Mouse (Mus musculus) C2C12 (cell line): ENCODE results near the gene 9530077C05Rik. TPM values are rescaled to one million over a fixed set of nuclear protein-coding genes. Genes with fewer than 3 reads are reported as not detected.

ENCODE experiments used
- H3K27me3 ChIP-seq: one replicate; pipeline ENCODE4 v1.6.1; 2011; ENCODE audit not compliant: control insufficient read depth, insufficient read depth, insufficient read length
- H3K36me3 ChIP-seq: one replicate; pipeline ENCODE4 v1.6.1; 2011; ENCODE audit not compliant: control insufficient read depth, insufficient read depth
- H3K4me3 ChIP-seq: one replicate; pipeline ENCODE4 v1.5.1; 2011; ENCODE audit warnings: mild to moderate bottlenecking, control low read depth; ENCODE audit not compliant: poor library complexity, insufficient read depth, severe bottlenecking
- H3K79me2 ChIP-seq: one replicate; pipeline ENCODE4 v1.6.1; 2011; ENCODE audit not compliant: control insufficient read depth, insufficient read depth
- H3K79me3 ChIP-seq: one replicate; pipeline ENCODE4 v1.6.1; 2011; ENCODE audit warnings: low read depth, control low read depth
- H3ac ChIP-seq: one replicate; pipeline ENCODE3; 2011; ENCODE audit warnings: low read depth; ENCODE audit not compliant: control insufficient read depth, insufficient read length
- CEBPB ChIP-seq: IDR thresholded peaks from one replicate; pipeline ENCODE4 v1.6.1; 2011; ENCODE audit warnings: low read depth, mild to moderate bottlenecking, control low read depth, moderate library complexity
- CTCF ChIP-seq: IDR thresholded peaks from one replicate; pipeline ENCODE4 v1.5.1; 2011; ENCODE audit not compliant: control insufficient read depth, insufficient read depth, insufficient read length
- FOSL1 ChIP-seq: IDR thresholded peaks from one replicate; pipeline ENCODE4 v1.8.0; 2011; ENCODE audit warnings: mild to moderate bottlenecking, low read length; ENCODE audit not compliant: poor library complexity, insufficient read depth, severe bottlenecking
- MAX ChIP-seq: IDR thresholded peaks from one replicate; pipeline ENCODE4 v1.6.1; 2011; ENCODE audit warnings: mild to moderate bottlenecking, control low read depth
- MYOD1 ChIP-seq: IDR thresholded peaks from one replicate; pipeline ENCODE4 v1.6.1; 2011; ENCODE audit warnings: low read depth; ENCODE audit not compliant: control insufficient read depth, insufficient read length
- MYOG ChIP-seq: IDR thresholded peaks from one replicate; pipeline ENCODE4 v1.6.1; 2011; ENCODE audit not compliant: control insufficient read depth, insufficient read length; ENCODE audit errors: extremely low read depth
- USF1 ChIP-seq: IDR thresholded peaks from one replicate; pipeline ENCODE4 v1.6.1; 2011; ENCODE audit warnings: low read depth, mild to moderate bottlenecking, control low read depth, moderate library complexity
- polyA plus RNA-seq: library from polyadenylated mRNA; unstranded; fragments of >200 nt; fragmentation: generic; extraction: Trizol; gene quantifications from one replicate; pipeline ENCODE4 v1.2.1, GENCODE M21; 2012; ENCODE audit warnings: missing spikeins

9530077C05Rik gene
- polyA plus RNA-seq, 1 experiment, result 1.0 TPM

DNA sequence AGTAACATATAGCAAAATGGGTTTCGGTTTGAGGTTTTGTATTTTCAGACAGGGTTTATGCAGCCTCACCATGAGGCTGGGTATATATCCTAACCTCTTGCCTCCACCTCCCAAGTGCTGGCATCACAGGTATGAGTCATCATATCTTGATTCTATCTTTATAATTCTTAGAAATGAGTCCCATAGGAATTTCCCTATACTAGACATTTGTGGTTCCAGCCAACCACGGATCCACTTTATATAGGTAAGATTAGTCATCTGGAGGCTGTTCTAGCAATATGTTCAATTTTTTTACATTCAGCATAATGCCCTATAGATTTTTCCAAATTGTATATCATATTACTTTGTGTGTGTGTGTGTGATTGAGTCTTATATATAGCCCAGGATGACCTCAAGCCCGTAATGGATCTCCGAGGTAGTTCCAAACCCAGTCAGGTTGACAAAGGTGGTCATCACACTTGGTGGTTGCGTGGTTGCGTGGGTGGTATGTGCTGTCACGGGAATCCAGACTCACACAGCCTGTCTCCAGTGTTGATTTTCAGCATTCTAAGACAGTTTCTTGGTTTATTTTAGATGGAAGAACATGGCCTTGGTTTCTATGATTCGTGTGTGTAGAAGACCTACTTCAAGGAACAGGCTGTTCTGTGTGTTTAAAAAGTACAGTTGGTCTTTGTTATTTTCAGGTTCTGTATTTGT is 72.7 kb downstream of the 9530077C05Rik start:
- H3ac ChIP-seq, result no peak overlapping the region
- H3K36me3 ChIP-seq, result no peaks in the 10 kb centered on the region
- no peak overlapping the region for H3K4me3 ChIP-seq
- no peaks in the 10 kb centered on the region for H3K79me3 ChIP-seq
- H3K27me3 ChIP-seq, result no peaks in the 10 kb centered on the region
- no peaks in the 10 kb centered on the region for H3K79me2 ChIP-seq
- TF ChIP-seq FOSL1 (no peak), CEBPB (no peak), CTCF (no peak), MYOD1 (no peak), MAX (no peak), USF1 (no peak)

DNA sequence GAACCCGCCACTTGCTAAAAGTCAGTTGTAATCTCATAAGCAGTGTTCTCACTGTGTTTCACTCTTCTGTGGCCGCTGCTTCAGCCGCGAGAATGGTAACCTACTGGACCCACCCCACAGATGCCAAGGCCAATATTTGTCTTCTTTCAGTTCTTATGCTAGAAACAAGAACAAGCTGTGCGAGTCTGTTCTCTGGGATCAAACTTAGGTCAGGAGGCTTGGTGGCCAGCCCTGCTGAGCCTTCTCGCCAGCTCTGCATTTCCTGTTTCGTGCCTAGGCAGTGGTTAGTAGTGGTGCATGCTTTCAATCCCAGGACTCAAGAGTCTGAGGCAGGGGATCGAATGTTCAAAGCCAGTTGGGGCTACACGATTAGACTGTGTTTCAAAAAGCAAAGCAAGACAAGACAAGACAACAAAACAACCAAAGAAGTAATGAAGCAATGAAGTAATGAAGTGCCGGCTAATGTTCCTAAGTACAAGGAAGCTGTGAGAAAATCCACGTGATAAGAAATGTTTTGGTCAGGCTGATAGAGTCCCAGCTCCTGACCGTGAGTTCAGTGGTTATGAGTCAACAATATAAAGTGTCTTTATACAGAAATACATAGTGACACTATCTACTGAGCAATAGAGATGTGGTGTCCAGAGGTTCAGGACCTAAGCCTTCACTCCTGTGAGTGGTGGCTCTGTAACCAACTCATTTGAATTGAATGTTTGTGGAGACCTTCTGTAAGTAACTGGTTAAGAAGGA is 73.4 kb downstream of the 9530077C05Rik start:
- Histone ChIP-seq H3K79me3 (no peaks in the 10 kb centered on the region), H3K27me3 (no peaks in the 10 kb centered on the region), H3ac (no peak overlapping the region), H3K79me2 (no peaks in the 10 kb centered on the region), H3K36me3 (no peaks in the 10 kb centered on the region), H3K4me3 (no peak overlapping the region)
- TF ChIP-seq USF1 (no peak), CEBPB (no peak), MYOD1 (no peak), MAX (no peak), FOSL1 (no peak), MYOG (no peak), CTCF (no peak)

DNA sequence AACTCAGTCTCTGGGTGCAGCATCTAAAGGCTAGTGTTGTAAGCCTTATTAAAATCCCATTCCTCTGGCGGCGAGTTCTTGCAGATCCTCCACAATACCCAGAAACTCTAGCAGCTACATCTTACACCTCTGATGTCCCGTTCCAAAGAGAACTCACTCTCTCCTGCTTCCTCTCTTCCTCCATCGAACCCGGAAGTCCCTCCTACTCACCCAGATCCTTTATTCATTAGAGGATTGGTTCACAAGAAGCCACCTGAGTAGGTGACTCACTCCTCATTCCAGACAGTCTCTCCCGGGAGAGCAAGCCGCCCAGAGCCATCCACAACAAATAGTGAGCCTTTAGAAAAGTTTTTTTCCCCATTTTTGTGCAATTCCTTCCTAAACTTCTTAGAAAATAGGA is 74.9 kb downstream of the 9530077C05Rik start:
- H3K4me3 ChIP-seq, result no peak overlapping the region
- no peaks in the 10 kb centered on the region for H3K27me3 ChIP-seq
- TF ChIP-seq CEBPB, result no peak
- no peak for TF ChIP-seq CTCF
- TF ChIP-seq FOSL1, result no peak
- no peak for TF ChIP-seq MYOG
- no peak for TF ChIP-seq MAX
- no peak for TF ChIP-seq USF1
- TF ChIP-seq MYOD1, result no peak
- no peaks in the 10 kb centered on the region for H3K36me3 ChIP-seq
- H3ac ChIP-seq, result no peak overlapping the region
- H3K79me2 ChIP-seq, result no peaks in the 10 kb centered on the region
- H3K79me3 ChIP-seq, result no peaks in the 10 kb centered on the region

DNA sequence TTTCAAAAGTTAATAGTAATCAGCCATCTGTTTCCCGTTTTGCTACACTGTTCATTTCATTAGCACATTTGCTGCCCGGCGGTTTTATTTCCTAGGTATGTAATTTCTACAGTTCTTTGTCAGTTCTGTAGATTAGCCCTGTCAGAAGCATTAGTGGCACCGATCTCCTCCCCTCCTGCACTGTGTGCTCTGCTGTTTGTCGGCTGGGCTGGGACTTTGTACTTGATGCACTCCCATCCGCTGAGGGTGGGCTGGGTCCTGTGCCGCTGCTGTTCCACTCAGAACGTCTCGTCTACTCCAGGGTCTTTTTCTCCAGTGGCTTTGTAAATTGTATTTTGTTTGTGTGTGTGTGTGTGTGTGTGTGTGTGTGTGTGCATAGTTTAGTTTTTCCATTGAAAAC is 77.7 kb downstream of the 9530077C05Rik start:
- no peaks in the 10 kb centered on the region for H3K27me3 ChIP-seq
- no peaks in the 10 kb centered on the region for H3K36me3 ChIP-seq
- H3K79me3 ChIP-seq, result no peaks in the 10 kb centered on the region
- H3K79me2 ChIP-seq, result no peaks in the 10 kb centered on the region
- TF ChIP-seq CTCF (no peak), FOSL1 (no peak), MYOG (no peak), USF1 (no peak), MYOD1 (no peak), CEBPB (no peak), MAX (no peak)
- H3K4me3 ChIP-seq, result no peak overlapping the region
- H3ac ChIP-seq, result no peak overlapping the region

Other genes with a start within 250 kb of the 9530077C05Rik start
- not detected for gene Zfp872, start 223.4 kb upstream of the 9530077C05Rik start, polyA plus RNA-seq
- gene Zfp809, start 185.8 kb upstream of the 9530077C05Rik start, polyA plus RNA-seq, result 4.5 TPM
- gene Zfp599, start 151.6 kb upstream of the 9530077C05Rik start, polyA plus RNA-seq, result 0.76 TPM
- 1.5 TPM for gene Zfp810, start 103.9 kb upstream of the 9530077C05Rik start, polyA plus RNA-seq
- 63.2 TPM for gene Anln, start 22.3 kb upstream of the 9530077C05Rik start, polyA plus RNA-seq
- gene Gm17545, start 42.8 kb downstream of the 9530077C05Rik start, polyA plus RNA-seq, result not detected
- gene Rp9, start 58.2 kb downstream of the 9530077C05Rik start, polyA plus RNA-seq, result 58.5 TPM
- gene Bbs9, start 64.2 kb downstream of the 9530077C05Rik start, polyA plus RNA-seq, result 3.3 TPM